Mouse (Mus musculus): Measurements from ENCODE around the gene Gbp5. TPM values are rescaled to one million over a fixed set of nuclear protein-coding genes. Genes with fewer than 3 reads are reported as not detected.
A peak's percentile ranks its signal among the peaks of the same experiment; 100 is the strongest.

The Gbp5 gene
- 0.13 TPM for polyA plus RNA-seq (2021)

- ATAC-seq = peak; percentile 44
- peak; percentile 28 for DNase-seq (ENCODE audit: low read depth, low spot score)
- POLR2A ChIA-PET = no interaction called here
- in situ Hi-C loops (cut with MboI; ENCODE audit: low pct_unique_long_range_greater_than_20kb) = loop anchor here (5.0 kb wide), 3 partner anchors 69 to 214 kb away; partner anchors contain the start of genes Gbp2 and Gbp3
- CTCF ChIA-PET = interaction anchor here (0.9 to 3.4 kb wide), 6 partner anchors 12 to 152 kb away, joined by 3 to 26 read pairs (median 6); partner anchors contain the start of genes Gbp2 and Gbp3
- H3K27me3 ChIP-seq = no peaks in the 10 kb centered on the region
- peak; percentile 74 for TF ChIP-seq CTCF (IDR thresholded peaks at IDR 0.05)
These were observed at the start of gene Gbp5 for GRCm38 (mm10) chr3:142493536-142494061. Gene Gbp5 (plus strand): TSS chr3:142493978.

DNA sequence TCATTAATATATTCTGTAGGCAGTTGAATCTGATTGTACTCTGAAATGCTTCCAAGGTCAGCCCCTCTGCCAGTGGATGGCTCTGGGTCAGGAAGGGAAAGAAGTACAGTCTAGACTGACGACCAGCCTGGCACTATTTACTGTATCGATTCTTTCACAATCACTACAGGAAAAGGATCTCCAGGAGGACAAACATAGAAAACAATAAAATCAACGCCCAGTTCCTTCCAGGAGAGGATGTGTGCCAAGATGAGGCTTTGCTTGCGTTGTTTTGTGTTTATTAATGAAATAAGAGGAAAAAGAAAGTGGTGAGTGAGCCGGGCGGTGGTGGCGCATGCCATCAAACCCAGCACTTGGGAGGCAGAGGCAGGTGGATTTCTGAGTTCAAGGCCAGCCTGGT is 39.6 kb upstream of the Gbp5 start:
- in situ Hi-C loops (cut with MboI; ENCODE audit: low pct_unique_long_range_greater_than_20kb) = no loop called here
- DNase-seq (ENCODE audit: low read depth, low spot score) (no peak), ATAC-seq (no peak)
- no peaks in the 10 kb centered on the region for H3K27me3 ChIP-seq
- CTCF ChIA-PET = interaction anchor here (1.2 to 1.4 kb wide), 2 partner anchors 12 to 96 kb away, joined by 3 read pairs; no protein-coding TSS in a partner anchor
- POLR2A ChIA-PET = no interaction called here
- no peak for TF ChIP-seq CTCF (IDR thresholded peaks at IDR 0.05)

GRCm38 (mm10) chr3:142459241-142459640 is 34.5 kb upstream of the Gbp5 start:
- ChIA-PET CTCF (interaction anchor here (1.1 to 2.2 kb wide), 5 partner anchors 10 to 184 kb away, joined by 3 to 5 read pairs (median 4); no protein-coding TSS in a partner anchor), POLR2A (no interaction called here)
- TF ChIP-seq CTCF (IDR thresholded peaks at IDR 0.05) = no peak
- no peaks in the 10 kb centered on the region for H3K27me3 ChIP-seq
- in situ Hi-C loops (cut with MboI; ENCODE audit: low pct_unique_long_range_greater_than_20kb) = no loop called here
- no peak for DNase-seq (ENCODE audit: low read depth, low spot score)
- no peak for ATAC-seq

GRCm38 (mm10) chr3:142462764-142463751 is 30.7 kb upstream of the Gbp5 start:
- no peak for TF ChIP-seq CTCF (IDR thresholded peaks at IDR 0.05)
- ATAC-seq (no peak), DNase-seq (ENCODE audit: low read depth, low spot score) (no peak)
- ChIA-PET CTCF (interaction anchor here (0.8 to 1.6 kb wide), 4 partner anchors 10 to 263 kb away, joined by 3 to 10 read pairs (median 4); no protein-coding TSS in a partner anchor), POLR2A (no interaction called here)
- no peaks in the 10 kb centered on the region for H3K27me3 ChIP-seq
- in situ Hi-C loops (cut with MboI; ENCODE audit: low pct_unique_long_range_greater_than_20kb) = no loop called here

DNA sequence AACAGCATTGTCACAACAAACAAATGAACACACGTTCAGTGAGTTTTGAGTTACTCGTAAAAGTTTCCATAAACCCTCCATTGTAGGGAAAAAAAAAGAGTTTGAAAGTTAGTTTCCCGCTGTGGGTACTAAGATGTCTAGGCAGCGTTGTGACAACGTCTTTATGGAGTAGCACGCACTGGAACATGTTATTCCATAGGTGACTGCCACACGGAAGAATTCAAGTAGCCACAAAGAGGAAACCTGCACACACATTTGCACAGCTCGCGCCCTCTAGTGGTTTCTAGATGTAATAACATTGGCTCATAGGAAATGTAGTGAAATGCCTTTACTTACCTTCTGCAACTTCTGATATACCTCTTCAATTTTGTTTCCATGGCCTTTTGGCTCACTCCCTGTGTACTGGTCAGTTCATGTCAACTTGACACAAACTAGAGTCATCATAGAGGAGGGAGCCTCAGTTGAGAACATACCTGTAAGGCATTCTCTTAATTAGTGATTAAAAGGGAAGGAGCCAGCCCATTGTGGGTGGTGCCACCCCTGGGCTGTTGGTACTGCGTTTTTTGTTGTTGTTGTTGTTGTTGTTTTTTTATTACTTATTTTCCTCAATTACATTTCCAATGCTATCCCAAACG is 19.3 kb upstream of the Gbp5 start:
- peak; percentile 95 for TF ChIP-seq CTCF (IDR thresholded peaks at IDR 0.05)
- POLR2A ChIA-PET = no interaction called here
- H3K27me3 ChIP-seq = no peaks in the 10 kb centered on the region
- peak; percentile 30 for DNase-seq (ENCODE audit: low read depth, low spot score)
- CTCF ChIA-PET = interaction anchor here (0.6 to 3.5 kb wide), 29 partner anchors 11 to 636 kb away, joined by 3 to 28 read pairs (median 4); no protein-coding TSS in a partner anchor
- in situ Hi-C loops (cut with MboI; ENCODE audit: low pct_unique_long_range_greater_than_20kb) = loop anchor here (5.0 kb wide), 1 partner anchor 182 kb away; no protein-coding TSS in a partner anchor
- ATAC-seq = peak; percentile 64

DNA sequence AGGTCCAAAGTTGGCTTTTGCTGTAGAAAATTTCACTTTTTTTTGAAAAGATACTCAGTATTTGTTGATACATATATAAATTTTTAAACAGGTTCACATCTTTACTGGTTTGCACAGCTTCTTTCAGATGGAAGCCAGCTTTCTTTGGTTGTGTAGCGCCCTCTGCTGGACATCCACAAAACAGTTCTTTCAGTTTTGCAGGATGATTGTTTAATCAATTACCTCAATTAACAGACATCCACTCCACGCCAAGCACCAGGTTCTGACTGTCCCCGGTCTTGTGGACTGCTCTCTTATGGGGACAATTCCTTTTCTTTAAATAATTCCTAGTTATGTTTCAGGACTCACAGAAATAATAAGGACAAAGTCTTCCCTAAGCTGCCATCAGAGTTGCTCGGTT is 17.9 kb upstream of the Gbp5 start:
- peak; percentile 89 for TF ChIP-seq CTCF (IDR thresholded peaks at IDR 0.05)
- ChIA-PET POLR2A (no interaction called here), CTCF (interaction anchor here (0.6 to 3.2 kb wide), 40 partner anchors 9 to 625 kb away, joined by 3 to 28 read pairs (median 3); partner anchors contain the start of gene Gbp3)
- in situ Hi-C loops (cut with MboI; ENCODE audit: low pct_unique_long_range_greater_than_20kb) = loop anchor here (5.0 kb wide), 2 partner anchors 429 to 614 kb away; no protein-coding TSS in a partner anchor
- no peaks in the 10 kb centered on the region for H3K27me3 ChIP-seq
- no peak for ATAC-seq
- peak; percentile 27 for DNase-seq (ENCODE audit: low read depth, low spot score)

DNA sequence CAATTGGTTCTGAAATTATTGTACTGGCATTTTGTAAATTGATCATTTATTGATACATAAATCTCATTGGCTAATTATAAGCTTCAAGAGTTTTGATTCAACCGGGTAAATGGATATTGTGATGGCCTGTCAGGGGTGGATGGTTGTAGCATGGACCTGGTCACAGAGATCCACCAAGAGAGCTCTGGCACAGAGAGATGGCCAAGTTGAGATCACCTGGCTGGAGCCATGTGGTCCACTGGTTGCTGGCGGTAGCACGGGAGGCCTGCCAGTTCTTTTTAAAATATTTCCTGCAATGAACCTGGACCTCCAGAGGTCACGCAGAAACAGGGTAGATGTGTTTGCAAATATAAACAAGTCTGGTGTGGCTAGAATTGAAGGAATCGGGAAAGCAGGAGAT is 15.9 kb upstream of the Gbp5 start:
- in situ Hi-C loops (cut with MboI; ENCODE audit: low pct_unique_long_range_greater_than_20kb) = loop anchor here (5.0 kb wide), 2 partner anchors 431 to 616 kb away; no protein-coding TSS in a partner anchor
- CTCF ChIA-PET = interaction anchor here (0.7 to 3.2 kb wide), 6 partner anchors 168 to 613 kb away, joined by 3 to 14 read pairs (median 4); no protein-coding TSS in a partner anchor
- POLR2A ChIA-PET = no interaction called here
- ATAC-seq = no peak
- no peak for DNase-seq (ENCODE audit: low read depth, low spot score)
- H3K27me3 ChIP-seq = no peaks in the 10 kb centered on the region
- no peak for TF ChIP-seq CTCF (IDR thresholded peaks at IDR 0.05)

DNA sequence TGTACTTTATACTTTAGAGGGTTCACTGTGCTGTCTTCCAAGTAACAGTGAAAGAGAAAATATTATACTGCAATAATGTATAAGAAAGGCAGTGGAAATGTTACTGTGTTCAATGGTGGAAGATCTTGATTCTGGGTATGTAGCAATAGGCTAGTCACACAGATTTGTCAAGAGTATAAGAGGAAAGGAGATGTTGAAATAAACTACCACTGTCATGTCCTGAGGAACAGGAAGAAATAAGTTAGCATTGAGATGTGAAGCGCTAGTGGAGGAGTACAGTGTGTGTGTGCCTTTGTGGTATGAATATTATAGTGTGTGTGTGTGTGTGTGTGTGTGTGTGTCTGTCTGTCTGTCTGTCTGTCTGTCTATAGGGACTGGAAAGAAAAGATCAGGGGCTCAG is 15.4 kb upstream of the Gbp5 start:
- ChIA-PET CTCF (interaction anchor here (0.7 to 1.8 kb wide), 5 partner anchors 169 to 614 kb away, joined by 3 to 6 read pairs (median 4); no protein-coding TSS in a partner anchor), POLR2A (no interaction called here)
- no peak for TF ChIP-seq CTCF (IDR thresholded peaks at IDR 0.05)
- DNase-seq (ENCODE audit: low read depth, low spot score) = no peak
- no peaks in the 10 kb centered on the region for H3K27me3 ChIP-seq
- in situ Hi-C loops (cut with MboI; ENCODE audit: low pct_unique_long_range_greater_than_20kb) = loop anchor here (5.0 kb wide), 2 partner anchors 431 to 616 kb away; no protein-coding TSS in a partner anchor
- no peak for ATAC-seq

DNA sequence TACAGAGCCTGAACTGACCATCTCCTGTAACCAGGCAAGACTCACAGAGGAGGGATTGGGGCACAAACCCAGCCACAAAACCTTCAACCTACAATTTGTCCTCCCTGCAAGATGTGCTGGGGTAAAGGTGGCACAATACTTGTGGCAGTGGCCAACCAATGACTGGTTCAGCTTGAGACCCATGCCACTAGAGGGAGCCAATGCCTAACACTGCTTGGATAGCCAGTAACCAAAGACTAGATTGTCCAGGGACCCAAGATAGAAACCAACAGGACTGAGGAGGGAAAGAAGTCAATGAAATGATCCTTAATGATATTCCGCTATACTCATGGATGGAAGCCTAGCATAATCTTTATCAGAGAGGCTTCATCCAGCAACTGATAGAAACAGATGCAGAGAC is 3.3 kb upstream of the Gbp5 start:
- ChIA-PET CTCF (interaction anchor here (0.7 to 1.8 kb wide), 14 partner anchors 40 to 419 kb away, joined by 3 to 8 read pairs (median 4); partner anchors contain the start of genes Gbp2, Gbp3 and Gbp7), POLR2A (interaction anchor here (1.5 kb wide), 1 partner anchor 70 kb away, joined by 3 read pairs; the partner anchor contains the start of gene Gbp3)
- ATAC-seq = peak; percentile 91
- peaks cover 10% of the 10 kb centered on the region for H3K27me3 ChIP-seq
- peak; percentile 41 for DNase-seq (ENCODE audit: low read depth, low spot score)
- in situ Hi-C loops (cut with MboI; ENCODE audit: low pct_unique_long_range_greater_than_20kb) = loop anchor here (5.0 kb wide), 3 partner anchors 72 to 217 kb away; partner anchors contain the start of genes Gbp2 and Gbp3
- TF ChIP-seq CTCF (IDR thresholded peaks at IDR 0.05) = peak; percentile 90
